Mouse (Mus musculus): Measurements from ENCODE around the gene Rgs1. TPM values are rescaled to one million over a fixed set of nuclear protein-coding genes. Genes with fewer than 3 reads are reported as not detected.

The Rgs1 gene
- polyA plus RNA-seq (2015; fragmentation: Nextera tagmentation; extraction: Ambion mirVana), result 0.86 and 0.99 TPM in 2 replicates

DNA sequence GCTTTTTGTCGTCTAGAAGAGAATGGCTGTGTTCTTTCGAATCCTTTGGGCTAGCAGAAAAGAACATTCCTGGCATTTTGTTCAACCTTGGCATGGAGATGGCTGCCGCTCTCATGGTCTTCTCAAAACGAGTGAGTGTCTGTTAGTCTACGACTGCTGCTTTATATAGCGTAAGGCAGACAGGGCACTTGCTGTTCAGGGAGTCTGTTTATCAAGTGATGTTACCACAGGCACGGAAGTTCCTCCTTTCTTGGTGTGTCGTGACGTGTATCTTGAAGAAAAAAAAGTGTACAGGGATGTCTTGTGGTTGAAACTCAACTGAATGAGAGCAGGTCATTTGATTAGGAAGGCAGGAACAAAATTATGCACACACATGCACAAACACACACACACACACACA lies at the start of gene Rgs1:
TSS of gene Rgs1 (minus strand) at position 320 of the 400 bp plus-strand sequence.
- Histone ChIP-seq H3K27ac (ENCODE audit: low read length) (no peak within 1 kb of the TSS; the same call in 1 of the 2 replicates), H3K4me1 (ENCODE audit: control insufficient read depth, insufficient read depth, low read length) (no peaks in the 10 kb centered on the region), H3K9ac (ENCODE audit: low read depth, low read length) (no peak within 1 kb of the TSS), H3K9me3 (ENCODE audit: control insufficient read depth, low read length) (no peaks in the 10 kb centered on the region), H3K27me3 (replicated peaks; ENCODE audit: control insufficient read depth, insufficient read depth, low read length) (no peaks in the 10 kb centered on the region), H3K4me2 (ENCODE audit: low read depth, low read length) (no peak within 1 kb of the TSS), H3K4me3 (ENCODE audit: low read length) (no peak within 1 kb of the TSS), H3K36me3 (ENCODE audit: control insufficient read depth, insufficient read depth, low read length) (no peaks in the 10 kb centered on the region)
- 73% methylated on average over 9 of the region's 9 CpGs for WGBS
- no peak for ATAC-seq

DNA sequence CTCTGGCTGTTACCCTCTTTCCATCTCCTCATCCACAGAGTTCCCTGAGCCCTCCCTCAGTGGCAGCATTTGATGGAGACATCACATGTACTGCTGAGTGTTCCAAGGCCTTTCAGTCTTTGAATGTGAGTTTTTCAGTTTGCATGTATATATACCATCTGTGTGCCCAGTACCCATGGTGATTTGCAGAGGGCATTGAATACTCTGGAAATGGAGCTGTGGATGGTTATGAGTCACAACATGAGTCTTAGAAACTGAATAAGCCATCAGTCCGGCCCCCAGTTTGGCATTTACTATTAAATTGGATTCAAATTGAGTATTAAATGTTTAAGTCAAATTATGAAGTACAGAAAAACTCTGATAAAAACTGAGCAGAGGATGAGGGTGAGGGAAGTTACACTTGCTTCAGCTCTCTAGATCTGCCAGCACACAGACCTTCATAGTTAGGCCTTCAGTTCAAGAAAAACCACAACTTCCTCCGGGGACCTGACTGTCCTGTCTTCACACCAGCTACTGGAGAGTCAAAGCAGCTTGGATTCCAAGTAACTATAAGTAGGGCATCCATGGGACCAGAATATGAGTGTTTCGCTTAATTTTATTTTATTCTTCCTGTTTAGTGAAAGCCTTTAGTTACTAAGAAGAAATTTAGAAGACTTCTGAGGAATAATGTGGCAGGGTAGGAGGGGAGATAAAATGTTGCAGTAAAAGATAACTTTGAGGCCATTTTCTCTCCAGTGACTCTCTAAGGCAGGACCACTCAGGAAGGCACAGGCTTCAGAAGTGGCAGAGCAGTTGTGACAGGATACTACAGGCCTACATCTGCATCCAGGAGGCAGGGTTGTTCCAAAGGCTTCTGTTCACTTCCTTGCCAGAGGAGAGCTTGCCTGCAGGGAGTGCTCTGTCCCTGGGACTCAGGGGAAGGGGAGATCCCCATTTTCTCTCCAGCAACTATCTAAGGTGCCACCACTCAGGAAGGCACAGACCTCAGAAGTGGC lies 34.3 kb upstream of the Rgs1 start:
- no peaks in the 10 kb centered on the region for H3K27me3 ChIP-seq (replicated peaks; ENCODE audit: control insufficient read depth, insufficient read depth, low read length)
- ATAC-seq, result no peak
- H3K4me1 ChIP-seq (ENCODE audit: control insufficient read depth, insufficient read depth, low read length), result no peaks in the 10 kb centered on the region
- H3K4me3 ChIP-seq (ENCODE audit: low read length), result no peak overlapping the region
- 92% methylated on average over 3 of the region's 3 CpGs for WGBS
- H3K9me3 ChIP-seq (ENCODE audit: control insufficient read depth, low read length), result no peaks in the 10 kb centered on the region
- no peak overlapping the region for H3K27ac ChIP-seq (ENCODE audit: low read length)
- no peaks in the 10 kb centered on the region for H3K36me3 ChIP-seq (ENCODE audit: control insufficient read depth, insufficient read depth, low read length)
- no peak overlapping the region for H3K9ac ChIP-seq (ENCODE audit: low read depth, low read length)
- no peak overlapping the region for H3K4me2 ChIP-seq (ENCODE audit: low read depth, low read length)

DNA sequence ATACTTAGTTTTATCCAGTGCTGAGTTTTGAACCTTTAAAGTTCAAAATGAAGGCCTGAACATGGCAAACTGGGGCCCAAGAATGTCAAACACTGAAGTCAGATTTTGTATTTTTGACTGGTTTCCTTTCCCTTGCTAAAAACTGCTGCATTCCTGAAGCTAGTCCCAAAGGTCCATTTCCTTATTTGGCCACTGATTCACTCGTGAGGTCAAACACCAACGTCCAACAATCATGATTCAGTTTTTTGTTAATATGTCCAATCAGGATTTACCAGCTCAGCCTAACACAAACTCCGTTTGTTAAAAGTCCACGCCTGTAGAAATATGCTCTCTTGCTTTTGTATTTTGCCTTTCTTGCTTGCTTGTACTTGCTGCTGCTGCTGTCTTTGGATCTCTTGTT lies 31.0 kb upstream of the Rgs1 start:
- Histone ChIP-seq H3K9ac (ENCODE audit: low read depth, low read length) (no peak overlapping the region), H3K4me3 (ENCODE audit: low read length) (no peak overlapping the region), H3K4me1 (ENCODE audit: control insufficient read depth, insufficient read depth, low read length) (no peaks in the 10 kb centered on the region), H3K4me2 (ENCODE audit: low read depth, low read length) (no peak overlapping the region), H3K27ac (ENCODE audit: low read length) (no peak overlapping the region), H3K9me3 (ENCODE audit: control insufficient read depth, low read length) (no peaks in the 10 kb centered on the region), H3K36me3 (ENCODE audit: control insufficient read depth, insufficient read depth, low read length) (no peaks in the 10 kb centered on the region), H3K27me3 (replicated peaks; ENCODE audit: control insufficient read depth, insufficient read depth, low read length) (no peaks in the 10 kb centered on the region)
- no peak for ATAC-seq
- 71% methylated on average over 4 of the region's 4 CpGs for WGBS

DNA sequence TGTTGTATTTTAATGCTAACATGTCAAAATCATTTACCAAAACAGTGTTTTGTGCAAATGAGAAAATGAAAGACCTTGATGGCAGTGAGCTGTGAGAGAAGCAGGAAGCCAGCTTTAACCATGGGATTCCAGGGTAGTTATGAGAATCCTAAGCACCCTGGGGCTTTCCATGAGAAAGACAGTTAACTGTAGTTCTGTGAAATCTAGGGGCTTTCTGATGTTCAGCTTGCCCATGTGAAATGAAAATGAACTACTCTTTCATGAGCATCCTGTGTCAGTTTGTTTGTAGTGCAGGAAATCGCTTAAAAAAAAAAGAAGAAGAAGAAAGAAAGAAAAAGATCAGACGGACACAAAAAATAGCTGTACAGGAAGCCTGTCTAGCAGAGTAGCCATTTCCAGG lies 23.9 kb upstream of the Rgs1 start:
- no peaks in the 10 kb centered on the region for H3K9me3 ChIP-seq (ENCODE audit: control insufficient read depth, low read length)
- H3K4me3 ChIP-seq (ENCODE audit: low read length), result no peak overlapping the region
- no peak overlapping the region for H3K9ac ChIP-seq (ENCODE audit: low read depth, low read length)
- no peaks in the 10 kb centered on the region for H3K27me3 ChIP-seq (replicated peaks; ENCODE audit: control insufficient read depth, insufficient read depth, low read length)
- no peak overlapping the region for H3K27ac ChIP-seq (ENCODE audit: low read length)
- no peak for ATAC-seq
- no peak overlapping the region for H3K4me2 ChIP-seq (ENCODE audit: low read depth, low read length)
- 75% methylated on average over 2 of the region's 2 CpGs for WGBS
- no peaks in the 10 kb centered on the region for H3K36me3 ChIP-seq (ENCODE audit: control insufficient read depth, insufficient read depth, low read length)
- no peaks in the 10 kb centered on the region for H3K4me1 ChIP-seq (ENCODE audit: control insufficient read depth, insufficient read depth, low read length)

DNA sequence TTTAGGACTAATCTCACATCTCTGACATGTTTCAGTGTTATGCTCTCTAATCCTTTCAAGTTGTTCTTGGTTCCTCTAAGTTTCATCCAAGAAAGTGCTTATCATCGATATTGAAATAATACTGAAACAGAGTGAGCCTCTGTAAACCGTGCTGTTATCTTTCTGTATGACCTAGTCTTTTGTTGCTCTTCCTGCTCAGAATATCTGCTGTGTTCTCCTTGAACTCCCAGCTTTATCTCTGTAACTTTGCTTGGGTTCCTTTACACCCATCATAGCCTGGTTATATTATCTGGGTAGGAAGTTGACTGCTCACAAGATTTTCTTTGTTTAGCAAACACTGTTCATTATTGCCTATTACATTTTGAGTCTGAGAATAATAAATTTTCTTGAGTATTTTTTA lies 20.1 kb upstream of the Rgs1 start:
- Histone ChIP-seq H3K36me3 (ENCODE audit: control insufficient read depth, insufficient read depth, low read length) (no peaks in the 10 kb centered on the region), H3K4me2 (ENCODE audit: low read depth, low read length) (no peak overlapping the region), H3K9me3 (ENCODE audit: control insufficient read depth, low read length) (no peaks in the 10 kb centered on the region), H3K27ac (ENCODE audit: low read length) (no peak overlapping the region), H3K9ac (ENCODE audit: low read depth, low read length) (no peak overlapping the region), H3K4me3 (ENCODE audit: low read length) (no peak overlapping the region), H3K4me1 (ENCODE audit: control insufficient read depth, insufficient read depth, low read length) (no peaks in the 10 kb centered on the region), H3K27me3 (replicated peaks; ENCODE audit: control insufficient read depth, insufficient read depth, low read length) (no peaks in the 10 kb centered on the region)
- WGBS, result 83% methylated on average over 2 of the region's 2 CpGs
- ATAC-seq, result no peak

DNA sequence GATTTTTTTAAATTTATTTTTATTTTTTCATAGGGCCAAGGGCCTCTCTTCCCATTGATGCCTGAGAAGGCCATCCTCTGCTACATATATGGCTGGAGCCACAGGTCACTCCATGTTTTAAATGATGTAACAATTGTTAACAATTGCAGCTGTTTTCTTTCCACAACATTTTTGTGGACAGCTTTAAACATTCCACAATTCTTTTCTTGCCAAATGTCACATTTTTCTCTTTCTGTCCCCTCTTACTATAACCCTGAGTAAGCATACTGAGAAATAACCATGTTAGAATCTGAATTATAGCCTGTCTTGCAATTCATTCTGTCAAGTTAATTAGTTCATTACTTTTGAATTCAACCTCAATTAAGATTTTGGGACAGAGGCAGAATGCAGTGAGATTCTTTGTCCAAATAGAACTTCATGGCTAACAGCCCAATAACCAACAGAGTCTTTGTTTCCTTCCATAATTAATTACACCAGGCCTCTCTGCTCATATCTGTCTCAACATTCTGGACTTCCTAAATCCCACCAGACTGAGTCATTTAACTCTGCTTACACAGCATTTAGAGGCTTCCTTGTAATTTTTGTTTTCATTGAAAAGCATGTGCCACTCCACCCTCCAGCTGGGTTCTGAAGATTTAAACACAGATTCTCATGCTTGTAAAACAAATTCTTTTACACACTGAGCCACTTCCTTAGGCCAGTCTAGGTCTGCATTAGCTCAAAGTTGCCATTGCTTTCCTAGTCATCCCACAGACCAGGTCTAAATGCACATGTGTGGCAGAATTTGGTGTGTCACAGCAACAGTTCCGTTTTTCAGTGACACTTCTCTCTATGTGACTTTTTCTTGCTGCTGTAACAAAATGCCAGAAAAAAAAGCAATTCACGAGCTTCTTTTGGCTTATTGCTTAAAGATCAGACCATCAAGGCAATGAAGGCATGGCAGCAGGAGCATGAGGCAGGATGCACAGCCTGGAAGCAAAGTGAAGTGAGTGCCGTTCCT lies 18.7 kb upstream of the Rgs1 start:
- Histone ChIP-seq H3K9me3 (ENCODE audit: control insufficient read depth, low read length) (no peaks in the 10 kb centered on the region), H3K9ac (ENCODE audit: low read depth, low read length) (no peak overlapping the region), H3K27me3 (replicated peaks; ENCODE audit: control insufficient read depth, insufficient read depth, low read length) (no peaks in the 10 kb centered on the region), H3K27ac (ENCODE audit: low read length) (peak overlapping the region; percentile 39; the same call in 1 of the 2 replicates), H3K4me2 (ENCODE audit: low read depth, low read length) (no peak overlapping the region), H3K4me3 (ENCODE audit: low read length) (no peak overlapping the region), H3K4me1 (ENCODE audit: control insufficient read depth, insufficient read depth, low read length) (no peaks in the 10 kb centered on the region), H3K36me3 (ENCODE audit: control insufficient read depth, insufficient read depth, low read length) (no peaks in the 10 kb centered on the region)
- 68% methylated on average over 3 of the region's 3 CpGs for WGBS
- ATAC-seq, result peak; percentile 48; the same call in 1 of the 2 replicates

DNA sequence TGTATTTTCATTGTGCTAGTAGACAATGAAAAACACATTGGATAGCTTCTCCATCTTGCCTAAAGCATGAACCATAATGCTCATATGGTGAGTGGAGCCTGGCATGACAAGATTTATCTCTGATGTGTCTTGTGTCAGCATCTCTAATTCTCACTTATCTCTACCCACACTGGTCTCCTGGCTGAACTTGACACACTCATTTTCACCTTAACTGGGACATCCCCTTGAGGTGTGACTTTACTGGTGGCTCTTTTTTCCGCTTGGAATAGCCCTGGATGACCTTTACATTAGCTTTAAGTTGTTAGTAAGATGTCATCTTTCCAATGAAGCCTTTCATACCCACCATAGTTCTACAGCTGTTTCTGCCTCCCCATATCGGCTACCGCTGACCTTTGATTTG lies 15.0 kb upstream of the Rgs1 start:
- ATAC-seq, result no peak
- Histone ChIP-seq H3K27me3 (replicated peaks; ENCODE audit: control insufficient read depth, insufficient read depth, low read length) (no peaks in the 10 kb centered on the region), H3K36me3 (ENCODE audit: control insufficient read depth, insufficient read depth, low read length) (no peaks in the 10 kb centered on the region), H3K9ac (ENCODE audit: low read depth, low read length) (no peak overlapping the region), H3K4me3 (ENCODE audit: low read length) (no peak overlapping the region), H3K27ac (ENCODE audit: low read length) (no peak overlapping the region), H3K4me1 (ENCODE audit: control insufficient read depth, insufficient read depth, low read length) (no peaks in the 10 kb centered on the region), H3K4me2 (ENCODE audit: low read depth, low read length) (no peak overlapping the region), H3K9me3 (ENCODE audit: control insufficient read depth, low read length) (no peaks in the 10 kb centered on the region)
- WGBS, result 83% methylated on average over 3 of the region's 3 CpGs

DNA sequence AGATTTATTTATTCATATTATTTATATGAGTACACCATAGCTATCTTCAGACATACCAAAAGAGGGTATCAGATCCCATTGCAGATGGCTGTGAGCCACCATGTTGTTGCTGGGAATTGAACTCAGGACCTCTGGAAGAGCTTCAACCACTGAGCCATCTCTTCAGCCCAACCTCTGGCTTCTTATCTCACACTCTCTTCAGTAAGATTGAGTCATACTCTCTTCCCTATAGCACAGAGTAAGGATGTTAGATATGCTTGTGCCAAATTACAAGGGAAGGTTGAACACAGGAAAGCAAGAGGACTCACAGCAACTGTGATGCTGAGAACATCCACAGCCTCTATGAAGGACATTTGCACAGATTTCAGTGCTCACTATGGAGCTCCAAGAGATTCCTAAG lies 13.0 kb upstream of the Rgs1 start:
- no peaks in the 10 kb centered on the region for H3K4me1 ChIP-seq (ENCODE audit: control insufficient read depth, insufficient read depth, low read length)
- no peak overlapping the region for H3K4me3 ChIP-seq (ENCODE audit: low read length)
- ATAC-seq, result no peak
- no peaks in the 10 kb centered on the region for H3K27me3 ChIP-seq (replicated peaks; ENCODE audit: control insufficient read depth, insufficient read depth, low read length)
- H3K9ac ChIP-seq (ENCODE audit: low read depth, low read length), result no peak overlapping the region
- no peaks in the 10 kb centered on the region for H3K9me3 ChIP-seq (ENCODE audit: control insufficient read depth, low read length)
- H3K27ac ChIP-seq (ENCODE audit: low read length), result no peak overlapping the region
- no peak overlapping the region for H3K4me2 ChIP-seq (ENCODE audit: low read depth, low read length)
- no peaks in the 10 kb centered on the region for H3K36me3 ChIP-seq (ENCODE audit: control insufficient read depth, insufficient read depth, low read length)

DNA sequence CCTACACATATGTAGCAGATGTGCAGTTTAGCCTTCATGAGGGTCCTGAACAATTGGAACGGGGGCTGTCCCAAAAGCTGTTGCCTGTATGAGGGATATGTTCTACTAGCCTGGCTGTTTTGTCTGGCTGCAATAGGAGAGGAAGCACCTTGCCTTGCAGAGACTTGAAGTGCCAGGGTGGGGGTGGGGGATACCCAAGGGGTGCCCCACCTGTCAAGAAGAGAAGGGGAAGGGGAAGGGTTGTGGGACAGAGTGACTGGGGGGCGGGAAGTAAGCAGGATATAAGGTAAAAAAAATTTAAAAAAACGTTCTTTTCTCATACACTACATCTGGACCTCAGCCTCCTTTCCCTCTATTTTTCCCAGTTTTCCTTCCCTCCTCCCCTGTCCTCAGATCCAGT lies 9.7 kb upstream of the Rgs1 start:
- no peak for ATAC-seq
- 76% methylated on average over 3 of the region's 3 CpGs for WGBS
- H3K36me3 ChIP-seq (ENCODE audit: control insufficient read depth, insufficient read depth, low read length), result no peaks in the 10 kb centered on the region

More for the DNA sequence above, 9.7 kb upstream of the Rgs1 start:
- H3K9ac ChIP-seq (ENCODE audit: low read depth, low read length), result no peak overlapping the region
- no peak overlapping the region for H3K27ac ChIP-seq (ENCODE audit: low read length)
- H3K27me3 ChIP-seq (replicated peaks; ENCODE audit: control insufficient read depth, insufficient read depth, low read length), result no peaks in the 10 kb centered on the region
- no peaks in the 10 kb centered on the region for H3K4me1 ChIP-seq (ENCODE audit: control insufficient read depth, insufficient read depth, low read length)
- H3K4me3 ChIP-seq (ENCODE audit: low read length), result no peak overlapping the region
- H3K9me3 ChIP-seq (ENCODE audit: control insufficient read depth, low read length), result no peaks in the 10 kb centered on the region
- H3K4me2 ChIP-seq (ENCODE audit: low read depth, low read length), result no peak overlapping the region
